Mouse (Mus musculus) megakaryocyte, embryonic 14.5 days (primary cell): Measurements from ENCODE around the gene Susd4.

Experiments
- FLI1 ChIP-seq: IDR thresholded peaks from 2 replicates; pipeline ENCODE4 v1.6.1; 2012; ENCODE audit warnings: low read length, inconsistent platforms, mixed read lengths
- GATA1 ChIP-seq: IDR thresholded peaks from 3 replicates; pipeline ENCODE4 v1.6.1; 2012; ENCODE audit warnings: mixed read lengths, low read length, inconsistent platforms, borderline replicate concordance

DNA sequence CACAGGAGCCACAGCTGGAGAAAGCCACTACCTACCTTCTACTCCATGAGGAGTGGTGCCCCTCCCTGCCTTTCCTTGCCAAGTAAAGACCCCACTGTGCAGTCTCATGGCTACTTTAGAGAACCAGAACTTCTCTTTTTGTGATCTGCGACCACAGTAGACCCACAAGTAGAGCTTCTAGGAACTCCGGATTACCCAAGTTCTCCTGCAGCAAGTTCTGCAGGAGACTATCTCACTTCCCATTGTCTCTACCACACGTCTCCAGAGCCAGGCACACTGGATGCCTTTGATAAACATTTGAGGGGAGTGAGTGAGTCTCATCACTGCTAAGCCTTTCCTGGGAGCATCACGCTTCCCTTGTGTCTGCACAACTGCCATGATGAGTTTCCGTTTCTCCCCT, 8.8 kb upstream of the Susd4 start:
- TF ChIP-seq GATA1 = no peak
- TF ChIP-seq FLI1 = no peak
